Mouse (Mus musculus): Measurements from ENCODE around the gene Sp100.

Gene Sp100

DNA sequence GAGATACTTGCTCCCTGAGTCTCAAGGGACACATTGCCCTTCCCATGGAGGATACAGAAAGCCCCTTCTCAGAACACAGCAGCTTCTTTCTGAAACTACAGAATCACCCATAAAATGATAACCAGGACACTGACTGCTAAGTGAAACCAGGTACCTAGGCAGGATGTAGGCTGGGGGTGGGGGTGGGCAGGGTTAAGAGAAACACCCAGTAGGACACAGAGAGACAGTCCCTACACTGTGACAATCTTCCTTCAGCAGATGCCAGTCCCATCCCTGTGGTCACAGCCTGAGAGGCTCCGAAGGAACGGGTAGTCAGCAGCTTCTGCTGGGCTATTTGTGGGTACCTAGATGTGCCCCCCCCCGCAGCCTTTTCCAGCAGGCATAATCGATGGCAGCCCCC, 100.9 kb downstream of the Sp100 start:
- no peak for DNase-seq (ENCODE audit: low spot score)

DNA sequence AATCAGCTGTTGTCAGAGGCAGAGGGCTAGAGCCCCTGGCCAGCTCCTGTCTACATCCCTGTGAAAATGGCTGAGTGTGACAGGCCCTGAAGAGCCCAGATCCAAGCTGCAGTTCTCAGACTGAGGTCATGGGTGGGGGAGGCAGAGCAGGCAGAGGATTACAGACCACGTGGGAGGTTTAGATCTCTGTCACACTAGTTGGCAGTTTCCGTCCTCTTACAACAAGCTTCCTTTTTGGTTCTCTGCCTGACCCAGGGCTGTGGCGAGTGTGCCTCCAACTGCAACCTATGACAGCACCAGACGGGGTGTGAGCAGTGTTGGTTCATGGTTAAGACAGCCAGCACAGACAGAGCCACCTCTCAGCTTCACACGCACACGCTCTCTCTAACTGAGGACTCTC, 101.7 kb downstream of the Sp100 start:
- DNase-seq (ENCODE audit: low spot score): no peak

DNA sequence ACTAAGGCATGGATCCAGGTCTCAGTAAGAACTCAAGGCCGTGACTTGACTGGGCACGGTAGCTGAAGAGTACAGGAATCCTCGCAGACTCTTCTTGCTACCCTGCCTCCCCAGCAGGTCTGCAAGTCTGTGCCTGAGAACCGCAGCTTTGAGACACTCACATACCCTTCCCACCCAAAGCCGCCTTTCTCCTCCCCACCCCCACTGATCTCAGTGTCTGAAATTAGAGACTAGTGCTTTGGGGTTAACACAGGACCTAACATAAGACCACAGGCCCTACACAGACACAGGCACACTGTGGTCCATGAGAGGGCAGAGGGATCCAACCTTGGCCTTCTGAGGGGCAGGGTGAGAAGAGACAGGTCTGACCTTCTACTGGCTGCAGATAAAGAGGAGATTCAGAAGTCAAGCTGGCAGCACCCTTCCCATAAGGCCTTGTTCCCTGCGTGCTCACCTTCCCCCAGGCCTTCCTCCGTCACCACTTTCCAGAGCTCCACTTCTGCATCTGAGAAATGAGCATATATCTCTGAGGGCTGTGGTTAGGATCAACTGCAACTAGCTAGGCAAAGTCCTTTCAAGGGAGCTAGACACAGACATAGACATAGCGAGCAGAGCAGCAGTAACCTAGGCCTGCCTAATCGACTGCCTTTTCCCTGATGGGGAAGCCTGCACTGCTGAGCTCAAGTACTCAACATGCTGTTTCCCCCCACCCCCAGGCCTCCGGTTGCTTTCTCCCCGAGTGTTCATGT, 102.3 kb downstream of the Sp100 start:
- no peak for DNase-seq (ENCODE audit: low spot score)

DNA sequence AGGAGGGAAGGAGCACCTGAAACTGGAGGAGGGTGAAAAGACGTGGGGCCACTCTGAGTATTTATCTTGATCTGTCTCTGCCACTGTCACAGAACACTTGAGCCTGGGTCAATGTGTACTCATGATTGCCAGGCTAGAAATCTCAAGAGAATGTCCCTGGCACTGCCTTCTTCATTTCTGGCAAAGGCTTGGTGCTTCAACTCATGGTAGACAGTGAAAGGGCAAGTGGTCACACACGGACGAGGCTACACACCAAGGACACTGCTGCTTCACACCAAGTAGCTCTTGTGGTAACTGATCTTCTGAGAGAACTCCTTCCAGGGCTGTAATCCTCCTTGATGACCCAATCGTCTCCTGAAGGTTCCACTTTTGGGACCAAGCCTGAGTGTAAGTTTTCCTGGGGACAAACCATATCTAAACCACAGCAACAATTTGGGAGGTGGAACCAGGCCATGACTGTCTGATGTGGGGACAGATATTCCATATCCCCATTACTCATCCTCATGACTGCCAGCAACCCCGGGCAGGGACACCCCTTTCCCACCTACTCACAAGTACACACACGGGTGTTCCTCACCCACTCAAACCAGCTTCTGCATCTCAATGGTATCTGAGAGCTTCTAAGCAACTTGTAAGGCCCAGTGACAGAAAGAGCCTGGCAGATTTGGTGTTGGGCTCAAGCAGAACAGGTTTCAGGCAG, 107.9 kb downstream of the Sp100 start:
- no peak for DNase-seq (ENCODE audit: low spot score)

DNA sequence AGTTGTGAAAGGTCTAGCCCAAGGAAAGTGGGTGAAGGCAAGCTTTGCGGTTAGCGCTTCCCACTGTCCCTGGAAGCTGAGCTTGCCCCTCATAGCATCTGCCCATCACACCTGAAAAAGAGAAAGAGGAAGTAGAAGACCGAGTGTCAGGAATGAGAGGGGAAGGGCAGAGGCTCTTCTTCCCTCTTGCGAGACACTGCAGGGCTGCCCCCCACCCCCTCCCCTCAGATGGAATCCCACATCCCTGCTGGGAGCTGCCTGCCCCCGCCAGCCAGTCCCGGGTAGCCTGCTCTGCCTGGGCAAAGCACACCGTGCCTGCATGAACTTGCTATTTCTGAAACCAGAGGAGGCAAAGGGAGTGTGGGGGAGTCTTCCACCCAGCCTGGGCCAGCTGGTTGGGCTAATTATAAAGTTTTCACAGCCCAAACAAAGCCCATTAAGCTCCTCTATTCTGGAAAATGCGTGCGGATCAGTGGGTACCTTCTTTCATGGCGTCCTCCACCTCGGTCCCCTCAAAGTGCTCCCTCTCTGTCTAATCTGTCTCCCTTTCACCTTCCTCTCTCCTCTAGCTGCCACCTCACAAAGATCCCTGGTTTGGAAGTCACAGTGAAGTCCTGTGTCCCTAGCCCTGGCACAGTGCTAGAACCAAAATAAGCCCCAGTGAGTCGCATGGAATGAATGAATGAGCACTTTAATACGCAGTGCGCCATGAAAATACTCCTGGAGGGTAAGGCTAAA, 108.6 kb downstream of the Sp100 start:
- no peak for DNase-seq (ENCODE audit: low spot score)

DNA sequence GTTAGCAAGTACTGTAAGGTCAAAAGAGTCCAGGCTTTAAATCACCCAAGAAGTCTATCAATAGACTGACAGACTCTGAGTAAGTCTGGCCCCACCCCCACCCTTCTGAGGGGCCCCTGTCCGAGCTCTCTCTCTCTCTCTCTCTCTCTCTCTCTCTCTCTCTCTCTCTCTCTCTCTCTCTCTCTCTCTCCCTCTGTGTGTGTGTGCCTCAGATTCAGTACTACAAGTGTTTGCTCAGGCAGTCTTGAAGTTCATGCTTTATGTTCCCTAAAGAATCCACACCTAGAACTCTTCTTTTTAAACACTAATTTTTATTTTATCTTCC, 109.1 kb downstream of the Sp100 start:
- no peak for DNase-seq (ENCODE audit: low spot score)
